ENCODE assay signal across 16 mouse cellular contexts in the genomic region with DNA sequence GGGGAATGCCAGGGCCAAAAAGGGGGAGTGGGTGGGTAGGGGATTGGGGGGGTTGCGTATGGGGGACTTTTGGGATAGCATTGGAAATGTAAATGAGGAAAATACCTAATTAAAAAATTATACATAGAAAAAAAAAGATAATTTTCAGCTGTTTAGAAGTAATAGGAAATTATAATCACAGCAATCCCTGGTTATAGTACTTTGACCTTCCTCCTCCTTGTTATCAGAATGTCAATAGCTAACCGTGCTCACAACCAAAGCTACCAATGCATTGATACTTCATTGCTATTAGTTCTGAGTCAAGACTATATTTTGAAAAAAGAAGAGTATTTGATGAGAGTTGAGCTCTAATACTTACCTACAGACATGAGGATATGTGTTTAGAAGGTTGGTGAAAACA.
"Had no signal": no experiment of that assay in that cellular context is flagged by ENCODE, and none has a peak within 500 bp of the region (broad histone marks: within the 10 kb centered on the region; RNA-seq: fewer than 3 reads in every experiment).

No protein-coding gene starts in this region.

- H3K4me1 ChIP-seq: neural tube, embryonic 13.5 days; neural tube, embryonic 15.5 days; stomach, embryonic 15.5 days had no signal

- H3K27ac ChIP-seq: neural tube, embryonic 13.5 days; neural tube, embryonic 15.5 days; stomach, embryonic 15.5 days; stomach, postnatal 0 days had no signal

- DNase-seq: retina, postnatal 1 day; right cerebral cortex, adult 18-20 months; right cerebral cortex, postnatal 14 days; right cerebral cortex, postnatal 25 days; right cerebral cortex, postnatal 4 days; spleen, adult 18-20 months; thymus, adult 18-20 months; thymus, adult 2 months; thymus, postnatal 14 days; thymus, postnatal 25 days; thymus, postnatal 36 days; thymus, postnatal 4 days had no signal

- H3K4me2 ChIP-seq: neural tube, embryonic 13.5 days; neural tube, embryonic 15.5 days; stomach, embryonic 15.5 days had no signal

- H3K4me3 ChIP-seq: neural tube, embryonic 13.5 days; neural tube, embryonic 15.5 days; stomach, embryonic 15.5 days had no signal

- H3K36me3 ChIP-seq: neural tube, embryonic 13.5 days; neural tube, embryonic 15.5 days; stomach, embryonic 15.5 days had no signal

- H3K9ac ChIP-seq: neural tube, embryonic 13.5 days; neural tube, embryonic 15.5 days; stomach, embryonic 15.5 days had no signal

- H3K27me3 ChIP-seq: neural tube, embryonic 13.5 days; neural tube, embryonic 15.5 days; stomach, embryonic 15.5 days had no signal

- H3K9me3 ChIP-seq: neural tube, embryonic 13.5 days; neural tube, embryonic 15.5 days; stomach, embryonic 15.5 days had no signal
